Mouse (Mus musculus) heart, postnatal 0 days (tissue): ENCODE measurements around the gene Snx30. TPM values are rescaled to one million over a fixed set of nuclear protein-coding genes. Genes with fewer than 3 reads are reported as not detected.

Source experiments
- ATAC-seq: fragments of 200-750 bp; cut with Nextera tagmentation; 2 replicates; pipeline ENCODE4 v1.8.0; 2017; ENCODE audit warnings: low read depth, moderate number of reproducible peaks, moderate library complexity; ENCODE audit not compliant: insufficient read depth
- DNase-seq: peaks from one replicate; pipeline ENCODE4 v3.0.0-alpha.2; 2016; ENCODE audit warnings: low spot score
- H3K27ac ChIP-seq: fragments of 300-500 bp; sonication (generic); 2 replicates; pipeline ENCODE4 v1.5.1; 2014; ENCODE audit warnings: low read depth, mild to moderate bottlenecking
- H3K27me3 ChIP-seq: fragments of 300-500 bp; sonication (generic); 2 replicates; pipeline ENCODE4 v1.6.1; 2014; ENCODE audit warnings: low read length, mixed read lengths; ENCODE audit not compliant: control insufficient read depth, insufficient read depth
- H3K36me3 ChIP-seq: fragments of 300-500 bp; sonication (generic); replicated peaks from 2 replicates; pipeline ENCODE4 v1.6.1; 2014; ENCODE audit warnings: low read length, mixed read lengths; ENCODE audit not compliant: control insufficient read depth, insufficient read depth
- H3K4me1 ChIP-seq: fragments of 300-500 bp; sonication (generic); 2 replicates; pipeline ENCODE4 v1.6.1; 2014; ENCODE audit warnings: antibody characterized with exemption; ENCODE audit not compliant: control insufficient read depth, insufficient read depth
- H3K4me2 ChIP-seq: fragments of 300-500 bp; sonication (generic); 2 replicates; pipeline ENCODE4 v1.6.1; 2014; ENCODE audit warnings: low read depth, mild to moderate bottlenecking, low read length, moderate library complexity
- H3K4me3 ChIP-seq: fragments of 300-500 bp; sonication (generic); 2 replicates; pipeline ENCODE4 v1.5.1; 2014; ENCODE audit warnings: low read depth, low read length
- H3K9ac ChIP-seq: fragments of 300-500 bp; sonication (generic); replicated peaks from 2 replicates; pipeline ENCODE4 v1.6.1; 2014; ENCODE audit warnings: low read depth, low read length, mixed read lengths
- H3K9me3 ChIP-seq: fragments of 300-500 bp; sonication (generic); replicated peaks from 2 replicates; pipeline ENCODE4 v1.6.1; 2016; ENCODE audit warnings: low read length; ENCODE audit not compliant: control insufficient read depth
- CTCF ChIP-seq: IDR thresholded peaks from 2 replicates; pipeline ENCODE4 v1.5.1; 2016; ENCODE audit warnings: antibody characterized with exemption, control low read depth, low read depth
- EP300 ChIP-seq: IDR thresholded peaks from 2 replicates; pipeline ENCODE4 v1.6.1; 2016; ENCODE audit warnings: antibody characterized with exemption, low read depth
- WGBS: fragments of 180-500 bp; shearing (Covaris S2); extraction: QIAGEN DNeasy Blood & Tissue Kit; methylation state at CpG from one replicate; pipeline ENCODE4 v1.1.7; 2014; 5-methylcytosine and 5-hydroxymethylcytosine counted together
- polyA plus RNA-seq: library from polyadenylated mRNA; unstranded; fragments of >200 nt; fragmentation: Nextera tagmentation; extraction: Ambion mirVana; gene quantifications from 2 replicates; pipeline ENCODE4 v1.2.1, GENCODE M21; 2015
- total RNA-seq: library from RNA; depleted of rRNA; stranded (reverse); fragments of >200 nt; gene quantifications from 2 replicates; pipeline ENCODE4 v1.2.3, GENCODE M21; 2014; ENCODE audit warnings: low replicate concordance

The Snx30 gene
- total and polyA plus RNA-seq, 2 experiments from 2014 or later: 2.9 to 4.5 TPM

DNA sequence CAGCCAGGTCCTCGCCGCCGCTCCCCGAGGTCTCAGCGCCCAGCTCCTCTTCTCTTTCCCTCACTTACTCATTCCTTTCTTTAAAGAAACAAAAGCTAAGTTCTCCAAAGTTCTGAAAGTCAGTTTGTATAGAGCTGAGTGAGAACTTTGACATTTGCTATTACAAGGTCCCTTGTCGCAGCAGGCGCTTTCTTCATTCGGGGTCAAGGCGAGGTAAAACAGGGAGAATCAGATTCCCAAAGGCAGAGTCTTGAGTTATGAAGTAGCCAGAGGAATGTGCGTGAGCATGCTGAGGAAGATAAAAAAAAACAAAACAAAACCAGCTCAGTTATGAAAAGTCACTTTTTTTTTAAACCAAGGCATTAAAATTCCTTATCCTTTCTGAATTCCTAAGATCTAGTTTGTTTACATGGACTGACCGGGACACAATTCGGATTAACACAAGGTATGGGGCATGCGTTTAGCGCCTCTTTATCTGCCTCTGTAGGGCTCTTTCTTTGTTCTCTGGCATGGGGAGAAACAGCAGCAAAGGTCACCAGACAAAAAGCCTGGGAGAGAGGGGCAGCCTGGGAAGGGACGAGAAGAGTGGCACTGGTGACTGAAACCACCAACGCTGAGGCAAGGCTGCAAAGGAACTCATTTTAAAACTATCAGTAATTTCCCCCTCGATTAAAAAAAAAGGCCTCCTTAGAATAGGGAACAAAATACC, 33.3 kb upstream of the Snx30 start:
- DNase-seq: no peak
- Histone ChIP-seq H3K4me1 (no peaks in the 10 kb centered on the region), H3K36me3 (peaks cover 44% of the 10 kb centered on the region), H3K27me3 (no peaks in the 10 kb centered on the region), H3K4me2 (no peak overlapping the region), H3K9ac (no peak overlapping the region), H3K4me3 (no peak overlapping the region), H3K27ac (peak overlapping the region; percentile 60), H3K9me3 (no peaks in the 10 kb centered on the region)
- ATAC-seq: no peak
- WGBS: 58% methylated on average over 17 of the region's 17 CpGs
- TF ChIP-seq CTCF: no peak

DNA sequence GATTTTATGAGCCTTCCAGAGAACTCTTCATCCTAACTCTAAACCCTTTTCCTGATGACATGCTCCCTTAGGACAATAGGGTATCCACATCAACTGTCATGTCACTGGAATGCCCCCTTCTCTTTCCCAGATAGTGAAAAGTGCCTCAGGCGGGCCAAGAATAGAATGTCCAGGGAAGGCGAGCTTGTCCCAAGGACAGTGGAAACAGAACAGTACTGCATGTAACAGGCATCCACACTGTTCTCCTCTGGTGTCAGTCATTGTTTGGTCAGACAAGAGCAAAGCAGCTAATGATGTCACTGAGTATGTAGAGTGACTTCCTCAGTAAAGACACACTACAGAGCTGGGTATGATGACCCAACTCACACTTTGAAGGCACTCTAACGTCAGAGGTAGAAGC, 27.8 kb upstream of the Snx30 start:
- ATAC-seq (peak; percentile 85), DNase-seq (peak; percentile 33)
- no peaks in the 10 kb centered on the region for H3K27me3 ChIP-seq
- peaks cover 20% of the 10 kb centered on the region for H3K36me3 ChIP-seq
- 27% methylated on average over 3 of the region's 3 CpGs for WGBS
- H3K9me3 ChIP-seq: no peaks in the 10 kb centered on the region
- H3K27ac ChIP-seq: peak overlapping the region; percentile 73
- H3K4me2 ChIP-seq: no peak overlapping the region
- peaks cover 8% of the 10 kb centered on the region; the same call in 1 of the 2 replicates for H3K4me1 ChIP-seq
- no peak overlapping the region for H3K9ac ChIP-seq
- TF ChIP-seq EP300 (no peak), CTCF (no peak)
- H3K4me3 ChIP-seq: no peak overlapping the region

DNA sequence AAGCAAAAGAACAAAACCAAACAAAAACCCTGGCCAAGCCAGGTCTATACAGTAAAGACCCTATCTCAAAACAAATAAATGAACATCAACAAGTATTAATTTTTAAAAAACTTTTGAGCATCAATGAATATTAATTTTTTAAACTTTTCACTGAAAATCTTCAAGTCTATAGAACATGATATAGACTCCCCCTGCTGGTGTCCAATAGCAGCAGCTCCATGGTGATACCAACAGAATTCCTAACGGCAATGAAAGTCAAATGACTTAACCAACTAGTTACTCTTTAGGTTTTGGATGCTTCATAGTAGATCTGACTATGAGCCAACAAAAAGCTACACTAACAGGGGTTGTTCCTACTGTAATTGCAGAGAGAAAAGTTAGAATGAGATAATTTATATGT, 25.1 kb upstream of the Snx30 start:
- H3K4me2 ChIP-seq: no peak overlapping the region
- DNase-seq (no peak), ATAC-seq (no peak)
- TF ChIP-seq EP300 (no peak), CTCF (peak; percentile 52)
- no peak overlapping the region for H3K4me3 ChIP-seq
- no peak overlapping the region for H3K9ac ChIP-seq
- 2% methylated on average over 1 of the region's 1 CpGs for WGBS
- H3K27me3 ChIP-seq: no peaks in the 10 kb centered on the region
- H3K4me1 ChIP-seq: peaks cover 9% of the 10 kb centered on the region; the same call in 1 of the 2 replicates
- H3K36me3 ChIP-seq: no peaks in the 10 kb centered on the region
- no peak overlapping the region for H3K27ac ChIP-seq
- H3K9me3 ChIP-seq: no peaks in the 10 kb centered on the region

DNA sequence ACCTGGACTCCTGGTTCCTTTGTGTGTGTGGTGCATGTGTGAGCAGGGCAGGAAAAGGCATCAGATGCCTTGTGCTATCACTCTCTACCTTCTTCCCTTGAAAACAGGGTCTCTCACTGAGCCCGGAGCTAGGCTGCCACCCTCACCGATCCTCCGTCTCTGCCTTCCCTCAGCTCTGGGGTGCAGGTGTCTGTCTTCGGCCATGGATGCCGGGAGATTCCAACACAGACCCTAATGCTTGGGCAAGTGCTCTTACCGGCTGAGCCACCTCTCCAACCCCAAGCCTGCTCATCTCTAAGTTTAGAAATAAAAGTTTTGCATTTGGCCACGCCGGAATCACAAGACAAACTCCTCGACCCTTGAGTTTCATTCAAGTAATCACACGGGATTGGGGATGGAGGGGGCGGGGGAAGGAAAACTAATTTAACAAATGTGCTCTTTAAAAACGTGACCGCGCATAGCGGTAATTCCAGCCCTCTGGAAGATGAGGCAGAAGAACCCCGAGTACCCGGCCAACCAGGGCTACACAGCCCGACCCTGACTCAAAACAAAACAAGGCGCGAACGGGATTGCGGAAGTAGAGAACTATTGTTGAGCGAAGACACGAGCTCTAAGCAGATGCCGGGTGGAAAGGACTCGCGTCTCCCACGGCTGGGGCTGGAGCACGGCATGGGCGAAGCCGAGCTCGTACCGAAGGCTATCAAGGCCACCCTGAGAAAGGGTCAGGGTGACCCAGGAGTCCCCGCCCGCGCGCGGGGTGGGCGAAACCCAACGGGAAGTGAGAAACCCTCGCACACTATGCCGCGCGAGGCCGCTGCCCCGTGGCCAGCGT, 22.6 kb upstream of the Snx30 start:
- DNase-seq (no peak), ATAC-seq (peak; percentile 45)
- under 1% methylated on average over 47 of the region's 47 CpGs for WGBS
- peak overlapping the region; percentile 86 for H3K9ac ChIP-seq
- peak overlapping the region; percentile 82 for H3K27ac ChIP-seq
- H3K4me2 ChIP-seq: peak overlapping the region; percentile 94
- TF ChIP-seq CTCF: no peak
- TF ChIP-seq EP300: no peak
- H3K4me1 ChIP-seq: peaks cover 4% of the 10 kb centered on the region; the same call in 1 of the 2 replicates
- no peaks in the 10 kb centered on the region for H3K9me3 ChIP-seq
- H3K27me3 ChIP-seq: no peaks in the 10 kb centered on the region
- no peaks in the 10 kb centered on the region for H3K36me3 ChIP-seq
- peak overlapping the region; percentile 99 for H3K4me3 ChIP-seq

DNA sequence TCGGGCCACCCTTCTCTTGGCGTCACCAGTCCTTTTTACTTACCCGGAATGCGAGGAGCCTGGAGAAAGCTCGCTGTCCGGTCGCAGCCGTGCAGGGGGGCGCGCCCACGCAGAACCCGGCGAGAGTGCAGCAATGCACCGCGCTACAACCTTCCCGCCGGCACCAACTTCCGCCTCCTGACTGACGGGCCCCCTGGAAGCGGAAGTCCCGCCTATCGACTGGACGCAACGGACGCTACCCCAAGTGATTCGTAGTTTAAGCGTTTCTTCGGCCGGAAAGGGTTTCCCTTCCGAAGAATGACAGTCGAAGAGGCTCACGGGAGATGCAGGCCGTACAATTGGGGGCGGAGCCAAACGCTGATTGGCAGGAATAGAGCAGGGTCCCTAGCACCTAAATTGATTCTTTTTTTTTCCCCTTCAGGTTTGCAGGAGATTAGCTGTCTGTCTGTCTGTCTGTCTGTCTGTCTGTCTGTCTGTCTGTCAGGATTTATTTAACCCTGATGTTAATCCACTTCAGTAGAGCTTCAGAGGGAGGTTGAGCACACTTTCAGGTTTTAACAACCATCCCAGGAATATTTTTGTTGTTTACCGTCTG, 21.9 kb upstream of the Snx30 start:
- H3K4me1 ChIP-seq: peaks cover 4% of the 10 kb centered on the region; the same call in 1 of the 2 replicates
- H3K27ac ChIP-seq: peak overlapping the region; percentile 82
- ATAC-seq (peak; percentile 94), DNase-seq (peak; percentile 98)
- H3K9ac ChIP-seq: peak overlapping the region; percentile 86
- no peaks in the 10 kb centered on the region for H3K9me3 ChIP-seq
- H3K27me3 ChIP-seq: no peaks in the 10 kb centered on the region
- H3K4me3 ChIP-seq: peak overlapping the region; percentile 99
- TF ChIP-seq EP300 (no peak), CTCF (no peak)
- H3K4me2 ChIP-seq: peak overlapping the region; percentile 94
- under 1% methylated on average over 33 of the region's 36 CpGs for WGBS
- H3K36me3 ChIP-seq: no peaks in the 10 kb centered on the region
